Mouse (Mus musculus) cerebellum, adult (tissue): ENCODE data around the gene E2f4.

ENCODE experiments used
- ATAC-seq: cut with Nextera tagmentation; 2 replicates; pipeline ENCODE4 v1.9.2; 2017; ENCODE audit warnings: mild to moderate bottlenecking, moderate library complexity, mixed read lengths; ENCODE audit not compliant: insufficient number of reproducible peaks, low FRiP score, low TSS enrichment

Gene E2f4

DNA sequence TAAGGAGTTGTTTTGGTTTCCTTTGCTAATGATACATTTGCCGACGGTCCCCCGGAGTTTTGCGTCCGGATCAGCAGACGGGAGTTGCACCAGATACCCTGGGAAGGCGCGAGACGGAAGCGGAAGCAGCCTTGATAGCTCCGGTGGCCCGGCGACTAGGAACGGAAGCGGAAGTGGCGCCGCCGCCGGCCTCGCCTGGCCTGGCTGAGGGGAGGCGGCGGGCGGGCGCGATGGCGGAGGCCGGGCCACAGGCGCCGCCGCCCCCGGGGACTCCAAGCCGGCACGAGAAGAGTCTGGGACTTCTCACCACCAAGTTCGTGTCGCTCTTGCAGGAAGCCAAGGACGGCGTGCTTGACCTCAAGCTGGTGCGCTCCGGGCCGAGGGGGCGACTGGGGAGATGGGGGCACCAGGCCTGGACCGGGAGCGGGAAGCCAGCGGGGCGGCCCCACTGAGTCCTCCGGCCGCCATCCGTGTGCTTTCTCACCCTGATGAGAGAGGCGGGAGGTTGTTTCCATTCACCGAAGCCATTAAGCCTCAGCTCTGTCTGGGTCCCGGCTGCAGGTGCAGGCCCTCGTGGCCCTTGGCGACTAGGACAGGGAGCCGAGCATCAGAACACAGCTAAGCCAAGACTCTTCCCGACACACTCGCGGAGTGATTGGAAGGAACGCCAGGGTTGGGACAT lies at the start of gene E2f4:
Gene E2f4 (plus strand): TSS at position 153 of the 682 bp plus-strand sequence.
- peak; percentile 74 for ATAC-seq

DNA sequence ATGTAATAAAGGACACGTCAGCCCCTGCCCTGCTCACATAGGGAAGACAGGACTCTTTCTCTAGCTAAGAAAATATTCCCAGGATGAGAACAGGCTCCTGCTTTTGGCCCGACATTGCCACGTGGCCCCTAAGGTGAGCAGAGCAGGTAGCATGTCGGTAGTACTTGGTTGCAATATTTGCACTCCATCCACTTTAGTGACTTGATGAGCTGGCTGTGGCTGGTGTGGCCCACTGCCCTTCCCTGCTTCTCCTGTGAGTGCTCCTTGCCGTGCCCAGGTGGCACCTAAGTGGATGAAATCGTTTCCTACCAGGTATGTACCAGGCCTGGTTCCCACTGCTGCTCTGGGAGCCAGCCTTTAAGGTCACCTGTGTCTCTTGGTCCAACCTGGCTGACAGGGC lies 45.5 kb upstream of the E2f4 start:
- ATAC-seq, result no peak

DNA sequence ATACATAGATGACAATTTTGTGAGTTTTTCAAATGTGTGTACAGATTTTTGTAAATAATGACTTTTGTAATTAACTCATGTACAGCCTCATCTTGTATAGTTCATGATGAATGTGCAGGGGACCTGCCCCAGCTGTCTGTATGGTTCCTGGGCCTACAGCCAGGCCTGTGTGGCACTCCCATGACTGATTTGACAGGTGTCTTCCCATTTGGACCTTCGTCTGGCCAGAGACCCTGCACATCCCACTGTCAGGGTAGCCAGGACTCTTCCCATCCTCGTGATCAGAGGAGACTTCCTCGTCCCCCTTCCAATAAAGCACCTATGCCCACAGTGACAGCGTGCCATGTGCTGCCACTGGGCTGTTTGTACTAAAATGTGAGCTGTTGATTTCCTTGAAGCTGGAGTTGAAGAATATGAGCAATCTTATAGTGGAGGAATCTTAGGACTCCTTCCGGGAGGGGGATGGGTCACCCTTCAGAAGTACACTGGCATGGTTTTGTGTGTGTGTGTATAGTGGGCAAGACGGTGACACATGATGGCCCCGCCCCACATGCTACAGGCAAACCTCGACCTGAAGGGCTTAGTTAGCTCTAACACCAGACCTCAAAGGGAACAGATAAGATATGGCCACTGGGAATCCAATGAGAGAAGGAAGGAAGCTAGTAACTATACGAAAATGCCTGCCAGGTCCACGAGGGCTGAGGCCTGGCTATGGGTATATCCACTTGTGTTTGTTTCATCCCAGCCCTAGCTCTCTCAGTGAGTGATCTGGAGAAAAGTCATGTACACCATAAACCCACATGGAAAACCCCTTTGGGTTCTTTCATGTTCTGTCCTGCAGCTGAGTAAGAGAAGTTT lies 44.6 kb upstream of the E2f4 start:
- no peak for ATAC-seq

DNA sequence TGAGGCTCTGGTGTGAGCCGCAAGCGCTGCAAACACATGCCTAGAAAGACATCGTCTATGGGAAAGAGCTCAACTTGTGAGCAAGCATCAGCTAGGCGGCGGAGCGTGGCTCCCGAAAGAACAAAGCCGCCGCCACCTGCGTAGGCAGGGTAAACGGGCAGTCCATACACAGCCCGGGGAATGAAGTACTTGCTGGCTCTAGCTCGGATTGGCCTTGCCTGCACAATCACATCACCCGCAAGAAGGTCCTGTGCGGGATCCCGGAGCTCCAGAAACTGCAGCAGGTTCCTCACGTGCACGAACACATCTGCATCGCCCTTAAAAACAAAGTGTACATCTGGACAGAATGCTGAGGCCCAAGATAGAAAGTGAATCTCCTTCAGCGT lies 43.7 kb upstream of the E2f4 start:
- ATAC-seq, result peak; percentile 3; the same call in 1 of the 2 replicates

DNA sequence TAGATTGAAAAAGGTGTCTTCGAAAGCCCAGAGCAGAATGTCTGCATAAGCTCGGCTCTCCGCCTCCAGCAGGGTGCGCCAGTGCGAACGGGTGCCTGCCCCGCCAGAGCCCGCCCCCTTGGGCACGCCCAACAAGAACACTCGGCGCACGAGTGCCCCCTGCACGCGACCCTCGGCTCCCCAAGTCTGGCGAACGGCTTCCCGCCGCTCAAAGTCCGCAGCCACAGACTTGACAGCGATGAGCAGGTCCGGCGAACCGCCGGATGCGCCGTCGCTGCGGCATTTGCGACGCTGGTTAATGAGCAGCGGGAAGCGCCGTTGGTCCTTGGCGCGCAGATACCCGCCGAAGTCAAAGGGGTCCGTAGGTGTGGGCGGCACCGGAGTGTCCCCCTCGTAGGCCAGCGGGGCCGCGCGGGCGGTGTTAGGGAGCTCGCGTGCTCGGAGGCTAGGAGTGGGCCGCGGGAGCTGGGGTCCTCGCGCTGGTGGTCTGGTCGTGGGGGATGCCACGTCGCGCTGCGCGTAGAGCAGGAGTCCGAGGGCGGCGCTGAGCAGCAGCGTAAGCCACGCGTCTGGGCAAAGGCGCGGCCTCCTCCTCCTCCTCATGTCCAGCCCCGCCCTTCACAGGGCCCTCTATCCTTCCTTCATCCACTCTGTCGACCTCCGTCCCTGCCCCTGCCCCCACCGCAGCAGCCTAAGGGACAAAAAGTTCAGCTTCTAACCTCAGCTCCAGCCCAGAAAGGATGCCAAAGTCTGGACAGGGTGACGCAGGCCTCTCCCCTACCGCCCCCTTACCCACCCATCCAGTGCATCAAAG lies 43.1 kb upstream of the E2f4 start:
- peak; percentile 47 for ATAC-seq

DNA sequence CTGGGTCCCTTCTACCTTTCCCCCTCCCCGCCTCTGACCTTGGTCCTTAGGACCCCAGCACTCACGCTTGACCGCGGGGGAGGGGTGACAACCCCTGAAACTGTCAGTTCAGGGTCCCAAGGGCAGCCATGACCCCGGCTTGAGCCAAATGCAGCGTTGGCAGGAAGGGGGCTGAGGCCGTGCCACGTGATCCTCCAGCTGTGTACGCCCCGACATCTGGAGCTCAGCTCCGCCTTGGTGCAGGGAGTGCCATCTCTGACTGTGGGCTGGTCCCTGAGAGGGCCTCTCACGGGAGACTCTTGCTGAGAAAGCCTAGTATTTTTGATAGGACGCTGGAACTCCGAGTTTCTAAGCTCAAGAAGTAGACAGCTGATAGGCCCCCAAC lies 42.5 kb upstream of the E2f4 start, which contains the start of gene B3gnt9:
Gene B3gnt9 (minus strand): TSS at position 188 of the 385 bp plus-strand sequence.
- ATAC-seq, result no peak

DNA sequence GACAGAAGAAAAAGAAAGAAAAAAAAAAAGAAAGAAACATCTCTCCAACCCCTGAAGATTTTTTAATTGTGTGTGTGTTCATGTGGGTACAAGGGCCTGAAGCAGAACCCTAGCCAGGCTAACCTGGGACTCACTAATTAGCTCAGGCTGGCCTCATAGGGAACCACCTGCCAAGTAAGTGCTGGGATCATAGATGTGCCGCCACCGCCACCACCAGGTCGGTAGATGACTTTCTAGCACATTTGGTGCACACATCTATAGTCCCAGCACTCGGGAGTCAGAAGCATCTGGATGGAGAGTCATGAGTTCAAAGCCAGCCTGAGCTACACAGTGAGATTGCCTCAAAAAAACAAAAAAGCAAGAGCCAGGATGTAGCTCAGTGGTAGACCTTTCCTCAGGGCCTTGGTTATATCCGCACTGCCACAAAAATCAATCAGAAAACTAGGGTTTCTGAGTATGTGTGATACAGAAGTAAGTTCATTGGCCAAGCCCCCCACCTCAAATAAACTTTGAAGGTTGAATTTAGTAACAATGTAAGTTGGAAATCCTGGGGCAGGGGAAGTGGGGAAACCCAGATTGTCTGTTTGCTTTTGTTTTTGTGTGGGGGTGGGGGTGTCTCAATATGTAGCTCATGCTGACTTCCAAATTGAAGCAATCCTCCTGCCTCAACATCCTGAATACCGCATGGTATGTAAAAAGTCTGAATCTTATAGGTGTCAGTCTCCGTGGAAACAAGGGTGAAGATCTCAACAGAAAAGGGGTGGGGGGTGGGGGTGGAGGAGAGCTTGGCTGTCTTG lies 39.9 kb upstream of the E2f4 start:
- ATAC-seq, result no peak

DNA sequence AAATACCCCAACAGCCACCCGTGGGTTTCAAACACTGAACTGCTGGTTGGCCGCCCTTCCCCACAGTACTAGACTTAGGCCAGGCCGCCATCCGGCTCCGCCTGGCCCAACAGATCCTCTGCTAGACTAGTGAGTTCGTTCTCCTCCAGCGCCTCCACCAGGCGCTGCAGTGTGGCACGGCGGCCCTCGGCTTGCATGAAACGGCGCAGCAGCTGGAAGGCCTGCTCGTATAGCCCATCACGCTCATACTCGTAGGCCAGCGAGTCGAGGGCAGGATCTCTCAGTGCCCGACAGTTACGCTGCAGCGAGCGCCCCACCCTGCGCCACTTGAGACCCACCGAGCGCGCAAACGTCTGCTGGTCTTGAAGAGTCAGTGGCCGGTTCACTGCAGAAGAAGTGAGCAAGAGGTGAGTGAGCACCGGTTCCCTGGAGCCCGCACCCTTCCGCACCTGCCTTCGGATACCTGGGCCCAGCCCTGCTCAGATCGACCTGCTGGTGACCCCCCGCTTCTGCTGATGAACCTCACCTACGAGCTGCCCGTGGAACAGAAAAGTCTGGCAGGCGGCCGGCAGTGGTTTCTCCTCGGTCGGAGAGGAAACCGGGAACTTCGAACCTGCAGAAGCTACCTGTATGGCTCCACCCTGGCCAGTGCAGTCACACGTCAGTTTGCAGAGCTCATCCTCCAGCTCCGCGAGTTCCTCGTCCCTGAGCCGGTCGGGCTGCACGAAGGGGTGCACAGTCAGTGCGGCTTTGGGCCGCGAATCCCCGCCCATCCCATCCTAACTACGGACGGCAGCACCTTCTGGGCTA lies 38.3 kb upstream of the E2f4 start:
- peak; percentile 36; the same call in 1 of the 2 replicates for ATAC-seq

DNA sequence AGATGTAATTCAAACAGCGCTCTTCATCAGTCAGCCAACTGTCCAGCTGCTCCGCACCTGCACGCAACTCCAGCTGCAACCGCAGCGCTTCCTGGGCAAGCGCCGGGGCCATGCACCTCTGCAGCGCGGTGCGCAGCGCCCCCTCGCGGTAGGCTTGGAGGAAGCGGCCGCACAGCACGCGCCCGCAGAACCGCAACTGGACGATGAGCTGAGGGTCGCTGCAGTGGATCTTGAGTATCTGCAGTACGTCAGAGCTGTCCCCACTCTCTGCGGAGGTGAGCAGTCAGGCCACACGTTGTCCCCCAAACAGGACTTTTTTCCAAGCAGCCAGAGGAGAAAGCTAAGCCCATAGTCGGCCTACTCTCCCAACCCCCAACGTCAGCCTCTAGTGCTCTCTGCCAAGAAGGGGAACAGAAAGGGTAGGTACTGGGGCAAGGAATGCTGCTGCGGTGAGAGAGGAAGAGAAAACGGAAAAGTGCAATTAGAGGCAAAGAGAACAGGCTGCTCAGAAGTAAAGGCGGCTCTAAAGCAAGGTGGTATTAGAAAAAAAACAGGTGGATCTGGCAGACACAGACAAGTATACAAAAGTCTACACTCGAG lies 37.6 kb upstream of the E2f4 start:
- ATAC-seq, result peak; percentile 33; the same call in 1 of the 2 replicates

DNA sequence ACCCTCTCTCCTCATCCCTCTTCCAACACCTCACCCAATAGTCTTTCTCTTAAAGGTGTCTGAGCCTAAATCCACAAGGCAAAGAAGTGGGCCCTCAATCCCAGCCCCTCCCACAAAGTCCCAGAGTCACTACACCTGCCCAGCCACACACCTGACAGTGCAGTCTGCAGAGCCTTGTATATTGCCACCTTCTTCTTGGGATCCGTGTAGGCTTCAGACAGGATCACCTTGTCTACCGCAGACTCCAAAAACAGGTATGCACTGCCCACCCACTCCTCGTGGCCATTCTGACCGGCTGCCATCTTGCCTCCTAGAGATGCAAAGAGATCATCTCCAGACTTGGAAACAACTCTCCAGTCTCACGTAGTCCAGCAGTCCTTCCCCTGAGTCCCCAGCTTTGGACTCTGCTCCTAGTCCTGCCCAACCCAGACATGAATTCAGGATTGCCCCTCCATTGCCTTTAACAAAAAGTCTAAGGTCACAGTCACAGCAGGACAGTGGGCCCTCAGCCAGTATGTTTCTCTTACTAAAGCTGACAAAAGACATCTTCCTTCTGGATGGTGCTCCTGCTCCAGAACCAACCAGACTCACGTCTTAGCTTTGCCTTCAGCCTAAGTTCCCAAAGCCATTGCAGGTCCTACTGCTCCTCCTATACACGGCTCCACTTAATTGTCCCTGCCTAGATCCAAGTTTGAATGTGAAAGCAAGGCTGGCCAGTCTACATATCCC lies 36.9 kb upstream of the E2f4 start:
- ATAC-seq, result no peak

DNA sequence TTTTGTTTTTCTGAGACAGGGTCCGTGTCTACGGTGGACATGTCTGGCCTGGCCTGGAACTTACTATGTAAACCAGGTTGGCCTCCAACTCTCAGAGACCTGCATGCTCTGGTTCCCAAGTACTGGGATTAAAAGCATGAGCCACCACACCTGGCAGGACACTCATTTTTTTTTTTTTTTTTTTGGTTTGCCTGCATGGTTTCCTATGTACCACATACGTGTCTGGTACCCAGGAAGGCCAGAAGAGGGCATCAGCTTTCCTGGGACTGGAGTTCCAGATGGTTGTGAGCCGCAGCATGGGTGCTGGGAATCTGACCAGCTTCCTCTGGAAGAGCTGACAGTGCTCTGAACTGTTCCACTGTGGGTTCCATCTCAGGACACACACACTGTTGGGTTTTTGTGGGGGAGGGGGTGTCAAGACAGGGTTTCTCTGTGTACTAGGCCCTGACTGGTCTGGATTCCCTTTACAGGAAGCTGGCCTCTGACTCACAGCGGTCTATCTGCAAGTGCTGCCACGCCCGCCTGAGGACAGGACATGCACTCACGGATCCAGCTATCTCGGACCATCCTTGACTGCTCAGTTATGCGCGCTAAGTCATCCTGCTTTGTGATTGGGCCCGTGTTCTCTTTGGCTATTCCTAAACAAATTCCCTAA lies 36.0 kb upstream of the E2f4 start:
- no peak for ATAC-seq

DNA sequence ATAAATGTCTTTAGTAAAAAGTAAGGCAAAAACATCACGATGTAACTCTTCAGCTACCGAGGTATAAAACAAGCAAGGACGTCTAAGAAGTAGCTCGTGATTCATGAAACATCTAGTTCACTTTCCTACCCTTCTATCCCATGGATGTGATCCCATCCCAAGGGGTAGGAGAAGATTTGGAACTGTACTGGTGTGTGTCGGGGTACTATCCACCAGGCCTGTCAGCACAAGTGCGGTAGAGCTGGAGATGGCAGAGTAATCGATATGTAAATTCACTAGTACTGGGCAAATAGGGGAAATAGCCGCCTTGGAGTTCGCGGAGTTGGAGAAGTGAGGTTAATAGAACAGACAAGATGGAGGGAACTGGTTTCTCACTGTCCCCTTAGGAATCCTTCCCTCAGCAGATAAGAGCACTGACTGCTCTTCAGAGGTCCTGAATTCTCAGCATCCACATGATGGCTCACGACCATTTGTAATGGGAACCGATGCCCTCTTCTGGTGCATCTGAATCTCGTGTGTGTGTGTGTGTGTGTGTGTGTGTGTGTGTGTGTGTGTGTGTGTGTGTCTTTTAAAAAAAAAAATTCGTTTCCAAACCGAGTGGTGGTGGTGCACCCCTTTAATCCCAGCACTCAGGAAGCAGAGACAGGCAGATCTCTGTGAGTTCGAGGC lies 34.1 kb upstream of the E2f4 start:
- ATAC-seq, result no peak

DNA sequence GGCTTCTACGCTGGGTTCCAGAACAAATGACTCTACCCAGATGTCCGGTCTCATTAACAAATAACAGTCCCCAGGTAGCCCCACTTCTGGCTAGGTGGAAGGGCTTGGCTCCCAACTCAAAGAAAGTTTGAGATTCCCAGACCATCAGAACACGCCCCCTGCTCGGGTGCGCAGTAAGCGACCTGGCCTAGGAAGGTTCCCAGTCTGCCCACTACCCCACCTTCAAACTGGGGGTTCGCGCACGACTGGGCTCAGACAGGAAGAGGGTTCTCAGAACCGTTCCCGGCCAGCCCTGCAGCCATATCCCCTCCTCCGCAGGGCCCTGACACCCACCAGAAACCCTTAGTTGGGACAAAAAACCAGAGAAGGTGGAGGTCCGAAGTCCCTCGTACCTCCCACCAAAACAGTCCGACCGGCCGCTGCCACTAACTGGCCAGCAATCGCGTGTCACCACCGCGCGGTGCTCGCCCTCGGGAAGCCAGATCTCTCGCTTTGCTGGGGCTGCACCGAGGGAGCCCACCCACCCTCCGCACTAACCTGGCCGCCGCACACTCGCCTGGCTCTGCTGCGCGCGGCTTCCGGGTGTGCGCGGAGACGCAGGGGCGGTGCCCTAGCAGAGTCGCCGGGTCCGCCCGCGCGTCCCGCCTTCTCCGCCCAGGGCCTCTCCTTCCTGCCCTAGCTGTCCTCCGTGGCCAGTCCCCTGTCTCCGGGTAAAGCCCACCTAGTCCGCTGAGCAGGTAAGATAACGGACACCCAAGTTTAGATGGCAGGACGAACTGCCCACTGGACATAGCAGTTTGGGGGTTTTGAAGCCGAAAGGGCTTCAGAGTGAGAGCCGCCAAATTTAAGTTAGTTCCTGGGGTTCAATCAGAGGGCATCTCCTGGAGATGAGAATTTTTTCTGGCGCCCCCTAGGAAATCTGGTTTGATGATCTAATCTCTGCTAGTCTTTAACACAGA lies 33.2 kb upstream of the E2f4 start, which contains the start of the genes Tradd and Fbxl8:
Gene Tradd (minus strand): TSS at position 586 of the 959 bp plus-strand sequence.
Gene Fbxl8 (plus strand): TSS at position 625 of the 959 bp plus-strand sequence.
- no peak for ATAC-seq

DNA sequence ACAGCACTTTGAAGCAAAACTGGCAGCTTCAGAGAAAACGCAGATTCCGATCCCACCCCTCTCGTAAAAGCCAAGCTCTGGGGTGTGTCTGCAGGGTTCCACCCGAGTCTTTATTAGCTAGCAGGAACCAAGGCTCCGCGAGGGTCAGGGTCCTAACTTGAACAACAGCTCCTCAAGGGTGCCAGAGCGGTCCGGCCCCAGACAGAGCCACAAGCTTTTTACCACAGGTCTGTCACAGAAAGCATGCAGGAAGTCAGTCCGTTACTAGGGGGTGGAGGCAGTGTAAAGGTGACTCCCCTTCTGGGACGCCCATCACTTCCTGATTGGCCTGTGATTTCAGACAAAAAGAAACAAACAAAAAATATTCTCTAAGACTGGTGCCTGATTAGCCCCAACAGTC lies 32.3 kb upstream of the E2f4 start:
- ATAC-seq, result no peak

DNA sequence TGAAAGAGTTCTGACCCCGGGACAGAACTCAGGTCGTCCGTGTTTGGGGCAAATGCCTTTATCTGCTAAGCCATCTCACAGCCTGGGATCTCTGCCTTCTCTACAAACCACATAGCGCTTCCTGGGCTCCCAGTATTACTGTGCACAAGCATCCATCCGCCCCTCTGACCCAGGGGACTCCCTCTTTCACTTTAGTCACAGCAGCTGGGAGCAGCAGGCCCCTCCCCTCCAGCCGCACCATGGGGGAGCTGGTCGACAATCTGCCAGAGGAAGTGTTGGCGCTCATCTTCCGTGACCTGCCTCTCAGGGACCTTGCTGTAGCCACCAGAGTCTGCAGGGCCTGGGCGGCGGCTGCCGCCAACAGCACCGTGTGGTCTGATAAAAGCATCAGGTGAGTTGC lies 30.7 kb upstream of the E2f4 start:
- no peak for ATAC-seq
